Mouse (Mus musculus): ENCODE measurements at regions not wholly inside any gene's neighbourhood (a gene's known extent, or its start where the extent isn't known, plus 50 kb on each side); places are given as distances from the start of the nearest gene placed in this dataset.

DNA sequence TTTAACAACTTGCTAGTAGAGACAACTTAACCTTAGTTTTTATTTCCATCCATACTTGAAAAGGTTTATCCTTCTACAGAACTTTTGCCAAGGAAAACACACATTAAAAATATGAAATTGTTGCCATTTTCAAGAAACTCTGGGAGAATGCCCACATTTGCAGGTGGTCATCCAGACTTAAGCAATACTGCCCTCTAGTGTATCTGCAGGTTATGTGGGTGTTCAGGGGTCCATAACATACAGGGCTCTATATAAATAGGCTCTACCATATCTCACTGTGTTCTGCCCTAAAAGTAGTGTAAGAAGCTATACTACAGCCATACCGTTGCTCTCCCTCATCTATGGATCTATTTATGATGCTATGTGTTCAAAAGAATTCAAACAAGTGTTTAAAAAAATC lies 149.1 kb upstream of the Slc16a7 start:
- H3K27me3 ChIP-seq (ENCODE audit: control insufficient read depth, insufficient read depth, low read length), result no peaks in the 10 kb centered on the region
- H3K4me3 ChIP-seq (replicated peaks; ENCODE audit: insufficient read depth, low read depth, low read length), result no peak overlapping the region
- WGBS, result 52% methylated on average over 1 of the region's 1 CpGs
- DNase-seq, result no peak
- TF ChIP-seq POLR2A (IDR thresholded peaks at IDR 0.05; ENCODE audit: borderline replicate concordance, insufficient read depth, low read length) (no peak), CTCF (IDR thresholded peaks at IDR 0.05; ENCODE audit: borderline replicate concordance, insufficient read depth, low read depth, low read length) (peak; percentile 30; the same call in 1 of the 2 replicates)
- no peaks in the 10 kb centered on the region for H3K4me1 ChIP-seq (ENCODE audit: control insufficient read depth, insufficient read depth, low read length)
- no peak overlapping the region for H3K27ac ChIP-seq (ENCODE audit: insufficient read depth, low read length)

DNA sequence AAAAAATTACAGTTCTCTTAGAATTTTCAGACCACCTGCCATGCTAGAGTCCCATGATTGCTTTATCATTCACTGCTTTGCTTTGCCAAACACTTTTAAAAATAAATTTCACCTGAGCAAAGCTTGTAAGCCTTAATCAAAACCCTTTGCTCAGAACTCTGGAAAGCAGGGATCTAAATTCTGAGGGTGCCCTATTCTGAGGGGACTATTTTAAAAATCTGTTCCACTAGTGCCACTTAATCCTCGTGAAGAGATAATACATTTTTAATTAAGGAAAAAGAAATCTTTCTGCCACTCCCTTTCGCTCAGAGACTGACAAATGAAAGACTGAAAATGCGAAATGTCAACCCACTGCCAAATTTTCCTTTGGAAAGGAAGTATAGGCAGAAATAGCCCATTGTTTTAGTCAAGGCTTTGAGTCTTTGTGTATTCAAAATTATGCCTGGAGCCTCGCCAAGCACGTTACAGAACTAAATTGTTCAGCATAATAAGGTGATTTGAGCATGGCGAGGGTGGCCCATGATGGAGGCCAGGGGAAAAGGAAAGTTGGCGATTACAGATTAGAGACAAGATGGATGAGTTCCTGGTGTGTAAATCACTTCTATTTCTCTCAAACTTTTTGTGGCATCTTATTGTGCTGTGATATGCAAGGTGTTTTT lies 197.4 kb upstream of the Slc16a7 start:
- TF ChIP-seq POLR2A (IDR thresholded peaks at IDR 0.05; ENCODE audit: borderline replicate concordance, insufficient read depth, low read length) (no peak), CTCF (IDR thresholded peaks at IDR 0.05; ENCODE audit: borderline replicate concordance, insufficient read depth, low read depth, low read length) (no peak)
- Histone ChIP-seq H3K4me3 (replicated peaks; ENCODE audit: insufficient read depth, low read depth, low read length) (no peak overlapping the region), H3K27ac (ENCODE audit: insufficient read depth, low read length) (no peak overlapping the region), H3K4me1 (ENCODE audit: control insufficient read depth, insufficient read depth, low read length) (no peaks in the 10 kb centered on the region), H3K27me3 (ENCODE audit: control insufficient read depth, insufficient read depth, low read length) (no peaks in the 10 kb centered on the region)
- DNase-seq, result no peak
- WGBS, result 10% methylated on average over 7 of the region's 7 CpGs

DNA sequence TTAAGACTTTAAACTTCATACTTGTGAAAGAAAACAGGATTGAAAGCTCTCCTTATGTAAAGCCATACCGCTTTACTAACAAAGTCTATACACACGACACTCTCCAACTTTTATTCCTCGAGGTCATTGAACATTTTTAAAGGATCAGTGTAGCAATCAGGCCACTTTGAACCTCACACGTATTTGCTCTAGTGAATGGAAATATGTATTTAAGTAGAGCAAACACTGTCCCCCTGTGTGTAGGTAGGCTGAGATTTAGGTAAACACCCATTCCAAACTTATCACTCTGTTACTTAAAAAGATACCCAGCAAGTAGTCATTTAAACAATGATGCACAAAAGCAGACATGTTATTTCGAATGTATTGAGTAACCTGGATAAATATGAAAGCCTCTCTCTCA lies 203.7 kb upstream of the Slc16a7 start:
- 87% methylated on average over 5 of the region's 5 CpGs for WGBS
- H3K27ac ChIP-seq (ENCODE audit: insufficient read depth, low read length), result no peak overlapping the region
- no peak for DNase-seq
- H3K4me3 ChIP-seq (replicated peaks; ENCODE audit: insufficient read depth, low read depth, low read length), result no peak overlapping the region
- H3K27me3 ChIP-seq (ENCODE audit: control insufficient read depth, insufficient read depth, low read length), result no peaks in the 10 kb centered on the region
- TF ChIP-seq POLR2A (IDR thresholded peaks at IDR 0.05; ENCODE audit: borderline replicate concordance, insufficient read depth, low read length) (no peak), CTCF (IDR thresholded peaks at IDR 0.05; ENCODE audit: borderline replicate concordance, insufficient read depth, low read depth, low read length) (no peak)
- H3K4me1 ChIP-seq (ENCODE audit: control insufficient read depth, insufficient read depth, low read length), result no peaks in the 10 kb centered on the region

DNA sequence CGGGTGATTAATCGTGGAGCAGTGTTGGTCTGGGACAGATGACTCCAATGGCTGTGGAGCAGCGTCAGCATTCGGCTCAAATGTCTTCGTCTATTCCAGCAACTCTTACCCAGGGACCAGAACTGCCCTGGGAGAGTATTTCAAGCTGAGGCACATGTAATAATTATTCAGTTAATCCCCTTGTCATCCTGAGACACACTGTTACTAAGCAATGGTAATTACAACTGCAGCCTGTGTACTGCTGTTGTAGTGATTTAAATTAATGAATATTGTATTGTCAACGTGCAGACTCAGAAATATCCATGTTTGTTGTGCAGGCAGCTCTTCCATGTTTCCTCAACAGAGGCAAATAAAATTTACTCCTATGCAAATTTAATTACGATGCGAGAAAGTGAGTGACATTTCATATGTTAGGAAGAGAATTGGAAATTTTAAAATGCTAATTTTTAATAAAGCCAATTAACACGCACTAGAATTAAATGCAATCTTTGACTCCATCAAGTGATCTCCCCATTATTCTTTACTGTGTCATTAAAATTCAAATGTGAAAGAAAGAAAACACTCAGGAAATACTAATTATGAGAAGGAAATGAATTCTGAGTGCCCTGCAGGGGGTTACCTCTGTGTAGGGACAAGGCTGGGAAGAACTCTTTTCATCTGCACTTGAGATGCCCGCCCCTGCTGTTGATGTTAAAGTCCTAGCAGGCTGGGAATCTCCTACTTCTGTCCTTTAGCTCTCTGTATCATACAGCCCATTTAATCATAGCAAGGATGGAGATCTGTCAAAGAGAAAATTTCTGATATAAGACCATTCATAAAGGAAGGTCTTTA lies 218.7 kb upstream of the Slc16a7 start:
- TF ChIP-seq CTCF (IDR thresholded peaks at IDR 0.05; ENCODE audit: borderline replicate concordance, insufficient read depth, low read depth, low read length) (no peak), POLR2A (IDR thresholded peaks at IDR 0.05; ENCODE audit: borderline replicate concordance, insufficient read depth, low read length) (no peak)
- no peak overlapping the region for H3K27ac ChIP-seq (ENCODE audit: insufficient read depth, low read length)
- H3K4me3 ChIP-seq (replicated peaks; ENCODE audit: insufficient read depth, low read depth, low read length), result no peak overlapping the region
- no peaks in the 10 kb centered on the region for H3K4me1 ChIP-seq (ENCODE audit: control insufficient read depth, insufficient read depth, low read length)
- WGBS, result 56% methylated on average over 10 of the region's 10 CpGs
- H3K27me3 ChIP-seq (ENCODE audit: control insufficient read depth, insufficient read depth, low read length), result no peaks in the 10 kb centered on the region
- DNase-seq, result no peak

DNA sequence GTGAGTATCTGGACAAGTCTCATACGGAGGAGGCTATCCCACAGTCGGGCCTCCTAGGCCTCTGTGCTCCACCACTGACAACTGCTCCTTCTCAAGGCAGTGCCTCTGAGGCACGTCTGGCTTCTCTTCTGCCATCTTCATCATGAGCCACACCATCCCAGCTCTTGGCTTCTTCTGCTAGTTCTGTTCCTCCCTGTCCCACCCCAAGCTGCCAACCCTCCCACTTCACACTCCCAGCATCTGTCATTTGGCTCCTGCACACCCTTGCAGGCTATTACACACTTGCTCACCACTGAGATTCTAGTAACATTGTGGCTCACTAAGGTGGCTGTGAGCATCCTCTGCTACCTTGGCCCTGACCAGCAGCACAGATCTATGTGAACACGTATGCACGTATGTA lies 221.1 kb upstream of the Slc16a7 start:
- Histone ChIP-seq H3K4me1 (ENCODE audit: control insufficient read depth, insufficient read depth, low read length) (no peaks in the 10 kb centered on the region), H3K27ac (ENCODE audit: insufficient read depth, low read length) (no peak overlapping the region), H3K4me3 (replicated peaks; ENCODE audit: insufficient read depth, low read depth, low read length) (no peak overlapping the region), H3K27me3 (ENCODE audit: control insufficient read depth, insufficient read depth, low read length) (no peaks in the 10 kb centered on the region)
- TF ChIP-seq CTCF (IDR thresholded peaks at IDR 0.05; ENCODE audit: borderline replicate concordance, insufficient read depth, low read depth, low read length) (no peak), POLR2A (IDR thresholded peaks at IDR 0.05; ENCODE audit: borderline replicate concordance, insufficient read depth, low read length) (no peak)
- DNase-seq, result no peak
- WGBS, result 67% methylated on average over 5 of the region's 5 CpGs

DNA sequence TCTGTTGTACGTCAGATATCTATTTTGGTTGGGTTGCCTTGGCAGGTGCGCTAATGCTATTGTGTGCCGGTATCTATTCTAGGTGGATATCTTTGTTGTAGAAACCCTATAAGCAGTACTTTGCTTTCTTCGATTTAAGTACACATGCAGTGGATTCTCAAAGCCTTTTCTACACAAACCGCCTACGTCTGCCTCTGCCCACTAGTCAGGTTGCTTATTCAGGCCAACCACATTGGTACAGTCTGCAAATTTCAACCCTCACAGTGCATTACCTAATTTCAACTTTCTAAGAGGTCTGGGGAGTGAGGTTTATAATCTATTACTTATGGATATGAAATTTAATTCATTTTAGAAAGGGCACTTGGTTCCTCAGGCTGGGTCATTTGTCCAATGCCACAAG lies 223.5 kb upstream of the Slc16a7 start:
- TF ChIP-seq POLR2A (IDR thresholded peaks at IDR 0.05; ENCODE audit: borderline replicate concordance, insufficient read depth, low read length), result no peak
- TF ChIP-seq CTCF (IDR thresholded peaks at IDR 0.05; ENCODE audit: borderline replicate concordance, insufficient read depth, low read depth, low read length), result no peak
- 89% methylated on average over 6 of the region's 6 CpGs for WGBS
- Histone ChIP-seq H3K27me3 (ENCODE audit: control insufficient read depth, insufficient read depth, low read length) (no peaks in the 10 kb centered on the region), H3K27ac (ENCODE audit: insufficient read depth, low read length) (no peak overlapping the region), H3K4me3 (replicated peaks; ENCODE audit: insufficient read depth, low read depth, low read length) (no peak overlapping the region), H3K4me1 (ENCODE audit: control insufficient read depth, insufficient read depth, low read length) (no peaks in the 10 kb centered on the region)
- no peak for DNase-seq

DNA sequence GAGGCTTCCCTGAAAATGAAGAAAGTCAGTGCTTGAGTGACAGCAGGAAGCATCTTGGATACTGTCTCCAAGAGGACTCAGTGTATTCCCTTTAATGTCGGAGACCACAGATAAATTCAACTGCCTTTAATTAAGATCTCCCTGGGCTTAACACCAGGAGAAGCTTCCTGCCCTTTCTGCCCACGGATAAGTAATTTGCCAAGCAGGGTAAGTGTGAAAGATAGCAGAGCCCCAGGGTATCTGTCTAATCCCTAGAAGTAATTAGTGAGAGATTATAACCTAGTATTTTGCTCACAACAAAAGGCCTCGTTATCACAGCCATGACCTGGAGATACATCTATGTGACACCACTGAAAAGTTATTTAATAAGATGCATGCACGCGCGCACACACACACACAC lies 232.1 kb upstream of the Slc16a7 start:
- Histone ChIP-seq H3K27me3 (ENCODE audit: control insufficient read depth, insufficient read depth, low read length) (no peaks in the 10 kb centered on the region), H3K4me1 (ENCODE audit: control insufficient read depth, insufficient read depth, low read length) (no peaks in the 10 kb centered on the region), H3K4me3 (replicated peaks; ENCODE audit: insufficient read depth, low read depth, low read length) (no peak overlapping the region), H3K27ac (ENCODE audit: insufficient read depth, low read length) (no peak overlapping the region)
- 58% methylated on average over 6 of the region's 6 CpGs for WGBS
- TF ChIP-seq POLR2A (IDR thresholded peaks at IDR 0.05; ENCODE audit: borderline replicate concordance, insufficient read depth, low read length), result no peak
- no peak for TF ChIP-seq CTCF (IDR thresholded peaks at IDR 0.05; ENCODE audit: borderline replicate concordance, insufficient read depth, low read depth, low read length)
- no peak for DNase-seq

DNA sequence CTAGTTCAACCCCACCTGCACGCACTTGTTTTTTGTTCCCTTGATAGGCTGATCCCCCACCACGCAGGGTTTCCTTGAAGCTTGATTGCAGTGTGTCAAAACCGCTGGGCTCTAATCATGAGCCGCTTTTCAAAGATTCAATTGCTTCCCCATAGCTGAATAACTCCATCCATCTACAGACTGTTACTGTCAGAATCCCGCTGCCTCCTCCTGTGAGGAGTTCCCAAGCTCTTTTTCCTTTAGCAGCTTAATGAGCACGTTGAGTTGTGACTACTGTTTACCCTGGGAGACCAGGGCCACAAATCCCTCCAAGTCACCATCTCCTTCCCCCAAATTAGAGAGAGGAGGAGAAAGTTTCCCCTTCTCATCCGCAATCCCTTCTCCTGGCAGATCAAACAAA lies 234.6 kb upstream of the Slc16a7 start:
- TF ChIP-seq POLR2A (IDR thresholded peaks at IDR 0.05; ENCODE audit: borderline replicate concordance, insufficient read depth, low read length) (no peak), CTCF (IDR thresholded peaks at IDR 0.05; ENCODE audit: borderline replicate concordance, insufficient read depth, low read depth, low read length) (no peak)

More for the DNA sequence above, 234.6 kb upstream of the Slc16a7 start:
- Histone ChIP-seq H3K27ac (ENCODE audit: insufficient read depth, low read length) (no peak overlapping the region), H3K4me1 (ENCODE audit: control insufficient read depth, insufficient read depth, low read length) (no peaks in the 10 kb centered on the region), H3K4me3 (replicated peaks; ENCODE audit: insufficient read depth, low read depth, low read length) (no peak overlapping the region), H3K27me3 (ENCODE audit: control insufficient read depth, insufficient read depth, low read length) (no peaks in the 10 kb centered on the region)
- no peak for DNase-seq
- 22% methylated on average over 7 of the region's 7 CpGs for WGBS
